Mouse (Mus musculus) layer of hippocampus, adult 8-10 months (tissue): ENCODE measurements around the gene 9130230L23Rik. TPM values are rescaled to one million over a fixed set of nuclear protein-coding genes. Genes with fewer than 3 reads are reported as not detected.

Experiments used
- DNase-seq, 2 experiments: peaks; one replicate each; pipeline ENCODE4 v3.0.0; 2022; ENCODE audit warnings: low spot score in 2 of 2
- total RNA-seq, 4 experiments: library from RNA; stranded (reverse); gene quantifications; 2 replicates each; pipeline ENCODE4 v1.2.4; 2022

Gene 9130230L23Rik
- not detected for total RNA-seq

DNA sequence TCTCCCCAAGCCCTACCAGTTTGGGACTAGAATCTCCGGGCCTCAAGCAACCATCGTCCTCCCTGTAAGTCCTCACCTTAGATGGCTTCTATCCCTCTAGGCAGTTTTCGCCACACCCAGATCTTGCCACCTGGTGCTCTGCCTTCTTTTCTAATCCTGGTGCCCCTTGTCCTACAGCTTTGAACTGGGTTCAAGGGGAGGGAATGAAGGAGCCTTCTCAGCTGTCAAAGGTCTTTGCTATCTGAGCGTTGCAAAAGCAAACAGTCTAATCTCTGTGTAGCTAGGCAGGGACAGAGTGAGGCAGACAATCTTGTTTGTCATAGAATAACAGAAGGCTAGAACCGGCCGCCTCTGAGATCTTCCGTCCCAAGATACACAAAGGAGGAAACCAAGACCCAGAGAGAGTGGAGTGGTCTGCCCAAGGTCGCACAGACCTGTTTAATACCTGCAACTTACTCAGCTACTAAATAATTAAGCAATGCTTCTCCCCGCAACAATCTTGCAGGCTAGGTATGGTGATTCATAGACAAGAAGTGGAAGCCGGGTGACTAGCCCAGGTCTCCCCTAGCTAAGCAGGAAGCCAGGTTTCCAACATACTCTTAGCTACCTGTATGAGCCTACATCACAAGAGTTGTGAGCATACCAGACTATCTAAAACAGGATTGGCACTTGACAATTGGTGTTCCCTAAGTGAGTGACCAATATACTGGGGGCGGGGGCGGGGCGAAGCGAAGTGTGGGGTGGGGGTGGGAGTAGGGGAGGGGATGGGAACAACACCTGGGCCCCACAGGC is at the start of gene 9130230L23Rik:
Gene 9130230L23Rik (minus strand): TSS at position 152 of the 792 bp plus-strand sequence.
- DNase-seq: no peak

DNA sequence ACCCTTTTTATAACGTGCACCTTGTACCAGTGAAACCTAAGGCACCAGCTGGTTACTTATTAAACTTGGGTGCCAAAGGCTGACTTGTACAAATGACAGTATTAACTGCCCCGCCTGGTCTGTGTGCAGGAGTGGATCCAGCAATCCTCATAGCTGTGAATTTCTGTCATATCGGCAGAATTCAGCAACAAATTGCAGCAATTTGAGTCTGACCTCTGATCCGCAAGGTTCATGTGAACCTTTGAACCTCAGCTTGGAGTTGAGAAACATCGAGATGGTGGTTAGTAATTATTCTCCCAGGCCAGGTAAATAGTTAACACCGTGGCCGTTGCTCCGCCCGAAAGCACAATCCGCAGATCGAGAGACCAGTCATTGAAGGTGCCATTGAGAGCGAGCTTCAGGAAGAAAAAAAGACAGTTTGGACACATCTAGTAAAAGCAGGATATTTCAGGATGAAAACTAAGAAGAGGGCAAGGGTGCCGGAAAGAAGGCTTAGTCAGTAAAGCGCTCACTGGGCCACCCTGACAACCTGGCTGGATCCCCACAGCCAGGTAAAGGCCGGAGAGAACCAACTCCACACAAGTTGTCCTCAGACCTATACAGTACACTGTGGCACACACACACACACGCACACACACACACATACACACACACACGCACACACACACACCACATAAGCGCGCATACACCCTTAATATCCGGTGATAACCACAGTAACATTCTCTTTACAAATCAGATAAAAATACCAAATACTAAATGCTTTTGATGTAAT is 48.9 kb upstream of the 9130230L23Rik start:
- DNase-seq: no peak

DNA sequence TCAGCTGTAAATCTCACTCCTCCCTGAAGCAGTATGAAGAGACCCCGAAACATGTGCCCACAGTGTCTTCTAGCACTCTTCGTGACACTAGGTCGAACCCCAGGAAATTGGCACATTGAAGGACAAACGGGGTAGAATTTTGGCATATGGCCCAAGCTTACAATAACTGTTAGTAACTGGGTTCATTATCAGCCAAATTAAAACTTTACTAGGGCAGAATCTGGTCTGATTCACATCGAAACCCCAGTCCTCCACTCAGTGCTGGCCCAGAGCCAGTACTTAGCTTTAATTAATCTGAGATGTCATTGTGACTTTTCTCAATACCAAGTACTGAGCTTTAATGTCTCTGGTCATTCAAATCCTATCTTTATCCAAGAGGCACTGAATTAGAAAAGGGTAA is 46.8 kb upstream of the 9130230L23Rik start:
- DNase-seq: no peak

DNA sequence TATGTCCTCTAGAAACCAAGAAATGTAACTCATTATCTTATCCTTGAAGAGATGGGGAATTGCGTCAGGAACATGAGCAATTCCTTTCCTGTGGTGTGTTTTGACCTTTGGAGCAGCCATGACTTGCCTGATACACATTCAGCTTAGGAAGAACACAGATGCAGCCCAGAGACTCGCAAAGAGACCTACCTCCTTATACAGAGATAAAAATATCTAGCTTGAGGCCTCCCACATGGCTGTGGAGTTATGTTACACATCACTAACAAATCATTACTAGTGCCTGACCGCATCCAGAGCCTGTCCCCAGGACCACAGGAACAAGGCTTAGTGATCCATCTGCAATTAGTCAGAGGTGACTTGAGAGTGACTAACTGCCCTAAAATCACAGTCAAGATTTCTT is 42.3 kb upstream of the 9130230L23Rik start:
- DNase-seq: no peak

DNA sequence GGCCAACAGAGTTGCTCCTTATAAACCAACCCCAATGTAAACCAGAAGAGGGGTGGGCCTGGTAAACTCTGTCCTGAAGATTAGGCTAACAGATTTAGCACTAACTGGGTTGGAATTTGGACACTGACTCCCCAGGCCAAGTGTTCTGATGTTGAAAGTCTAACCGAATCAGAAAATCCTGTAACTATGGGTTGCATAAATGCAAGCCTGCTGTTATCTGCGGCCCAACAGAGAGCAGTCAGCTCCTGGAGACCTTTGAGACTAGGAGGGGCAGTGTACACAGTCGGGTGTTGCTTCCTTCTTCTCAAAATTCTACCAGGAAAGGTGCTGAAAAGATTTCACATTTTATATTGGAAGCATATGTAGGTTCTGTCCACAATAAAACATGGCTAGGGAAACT is 39.8 kb upstream of the 9130230L23Rik start:
- no peak for DNase-seq

DNA sequence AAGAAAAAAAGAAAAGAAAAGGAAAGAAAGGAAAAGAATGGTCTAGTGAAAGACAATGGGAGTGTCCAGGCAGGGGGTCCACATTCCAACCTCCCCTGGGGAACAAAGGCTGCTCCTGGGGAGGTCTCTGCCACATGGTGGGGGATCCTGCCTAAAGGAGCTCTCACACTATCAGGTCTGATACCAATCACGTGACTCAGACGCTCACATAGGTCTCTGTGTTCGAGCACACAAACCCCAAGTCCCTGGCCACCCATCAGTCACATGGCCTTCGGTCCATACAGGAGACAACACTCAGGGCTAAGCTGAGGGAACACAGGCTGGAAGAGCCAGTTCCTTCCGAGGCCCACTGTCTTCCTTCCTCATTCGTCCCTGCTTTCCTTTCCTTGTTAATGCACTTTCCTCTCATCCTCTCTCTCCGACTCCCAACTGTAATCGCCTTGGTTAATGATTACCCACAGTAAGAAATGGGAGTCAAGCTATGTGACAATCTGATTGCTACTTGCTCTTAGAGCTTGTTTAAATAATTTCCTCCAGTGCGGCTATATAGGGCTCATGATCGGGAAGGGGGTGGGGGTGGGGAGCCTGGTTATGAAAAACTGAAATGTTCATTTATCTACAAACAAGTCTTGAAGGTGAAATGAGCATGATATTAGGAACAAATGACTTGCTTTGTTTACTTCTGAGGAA is 38.7 kb upstream of the 9130230L23Rik start:
- no peak for DNase-seq

DNA sequence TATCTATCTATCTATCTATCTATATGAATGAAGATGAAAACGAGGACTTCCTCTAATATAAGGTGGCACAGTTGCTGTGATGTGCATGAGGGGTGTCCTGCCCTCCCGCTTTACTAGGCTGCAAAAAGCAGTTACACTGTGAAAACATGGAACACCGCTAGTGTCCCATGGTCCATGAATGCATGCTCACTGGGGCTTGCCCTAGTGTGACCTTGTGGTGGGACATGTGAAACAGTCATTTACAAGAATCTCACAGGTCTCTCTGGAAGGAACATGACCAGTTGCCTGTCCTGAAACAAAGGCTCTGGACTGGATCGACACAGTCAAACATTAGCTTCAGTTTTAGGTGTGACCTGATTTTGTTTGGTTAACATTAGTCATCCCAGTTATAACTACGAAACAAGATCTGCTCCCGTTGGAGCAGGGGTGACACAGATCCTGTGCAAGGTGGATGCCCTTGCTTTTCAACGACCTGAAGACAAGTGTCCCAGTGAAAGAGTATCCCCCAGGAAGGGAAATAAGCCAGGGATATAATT is 36.7 kb upstream of the 9130230L23Rik start:
- no peak for DNase-seq

DNA sequence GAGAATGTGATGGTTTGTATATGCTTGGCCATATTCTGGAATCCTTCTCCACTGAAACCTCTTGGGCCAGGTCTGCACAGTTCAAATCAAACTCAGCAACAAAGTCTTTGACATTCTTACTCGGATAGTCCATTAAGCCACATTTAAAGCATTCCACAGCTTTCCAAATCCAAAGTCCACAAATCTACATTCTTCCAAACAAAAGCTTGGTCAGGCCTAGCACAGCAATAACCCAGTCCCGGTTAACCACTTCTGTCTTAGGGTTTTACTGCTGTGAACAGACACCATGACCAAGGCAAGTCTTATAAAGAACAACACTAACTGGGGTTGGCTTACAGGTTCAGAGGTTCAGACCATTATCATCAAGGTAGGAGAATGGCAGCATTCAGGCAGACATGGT is 35.7 kb upstream of the 9130230L23Rik start:
- no peak for DNase-seq

DNA sequence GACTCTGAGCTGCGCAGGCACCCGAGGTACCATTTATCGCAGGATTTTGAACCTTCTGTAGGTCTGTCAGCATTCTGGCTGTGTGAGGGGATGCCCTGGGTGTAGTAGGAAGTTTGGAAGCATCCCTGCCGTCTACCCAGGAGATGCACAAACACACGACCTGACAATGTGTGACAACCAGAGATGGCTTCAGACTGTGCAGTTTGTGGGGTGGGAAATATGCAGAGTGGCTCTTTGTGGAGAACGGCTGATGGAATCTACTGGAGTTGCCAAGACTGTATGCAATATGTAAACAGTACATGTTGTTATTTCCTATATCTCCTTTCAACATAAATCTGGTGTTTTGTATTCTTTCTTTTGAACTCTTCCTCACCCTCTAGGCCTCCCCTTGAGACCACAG is 33.0 kb upstream of the 9130230L23Rik start:
- DNase-seq: no peak

DNA sequence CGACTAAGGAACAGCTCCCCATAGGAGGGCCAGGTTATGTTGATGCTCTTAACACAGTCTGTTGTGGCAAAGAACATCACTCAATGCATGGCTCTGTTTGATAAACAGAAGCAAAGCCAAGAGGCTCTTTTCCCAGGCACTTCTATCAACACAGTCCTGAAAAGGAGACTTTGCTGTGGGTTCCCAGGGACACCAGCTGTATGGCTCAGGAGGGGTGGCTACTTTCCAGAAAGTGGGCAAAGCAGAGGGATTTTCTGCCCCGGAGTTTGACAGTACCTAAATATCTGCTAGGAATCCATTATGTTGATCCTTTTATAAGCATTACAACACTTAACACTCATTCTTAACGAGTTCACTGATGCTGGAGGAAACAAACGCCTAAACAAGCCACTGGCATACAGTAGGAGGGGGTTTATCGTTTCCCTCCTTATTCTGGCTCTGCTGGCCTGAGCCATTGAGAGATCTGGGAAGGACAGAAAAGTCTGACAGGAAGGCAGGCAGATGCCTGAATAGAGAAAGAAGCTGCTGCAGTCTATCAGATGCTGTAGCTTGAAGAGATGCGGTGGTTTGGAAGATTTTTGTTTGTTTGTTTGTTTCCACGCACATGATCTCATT is 32.5 kb upstream of the 9130230L23Rik start:
- DNase-seq: no peak

DNA sequence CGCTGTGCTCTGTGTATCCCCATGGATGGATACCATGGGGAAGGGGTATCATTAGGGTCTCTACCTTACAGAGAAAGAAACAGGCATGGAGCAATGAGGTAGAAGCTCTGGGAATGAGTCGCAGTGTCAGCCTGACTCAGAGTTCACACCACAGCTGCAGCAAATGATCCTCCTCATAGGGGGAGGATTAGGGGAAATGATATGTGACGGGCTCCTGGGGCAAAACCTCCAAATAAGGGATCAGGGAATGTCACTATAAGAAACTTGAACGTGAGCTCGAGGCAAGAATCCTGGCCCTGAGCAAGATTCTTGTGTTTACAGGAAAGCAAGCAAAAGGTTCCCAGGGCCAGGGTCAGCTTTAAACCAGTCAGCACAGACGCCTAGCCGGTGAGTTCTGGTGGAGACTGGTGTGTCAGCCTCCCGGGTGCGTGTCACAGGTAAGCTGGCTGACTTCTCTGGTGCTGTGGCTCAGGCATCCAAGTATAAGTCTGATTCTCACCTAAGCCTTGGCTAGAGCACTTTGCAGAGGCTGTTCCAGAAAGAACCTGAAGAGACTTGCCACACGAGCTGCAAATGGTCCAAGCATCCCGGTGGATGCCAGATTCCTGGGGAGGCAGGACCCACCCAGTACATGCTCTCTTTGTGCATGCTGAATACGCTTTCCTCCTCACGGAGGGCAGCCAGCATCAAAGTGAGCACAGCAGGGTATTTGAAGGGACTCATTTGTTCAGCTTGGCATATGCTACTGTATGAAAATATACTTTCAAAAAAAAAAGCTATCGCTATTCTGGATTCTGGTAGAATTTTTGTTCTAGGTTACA is 30.5 kb upstream of the 9130230L23Rik start:
- DNase-seq: no peak

DNA sequence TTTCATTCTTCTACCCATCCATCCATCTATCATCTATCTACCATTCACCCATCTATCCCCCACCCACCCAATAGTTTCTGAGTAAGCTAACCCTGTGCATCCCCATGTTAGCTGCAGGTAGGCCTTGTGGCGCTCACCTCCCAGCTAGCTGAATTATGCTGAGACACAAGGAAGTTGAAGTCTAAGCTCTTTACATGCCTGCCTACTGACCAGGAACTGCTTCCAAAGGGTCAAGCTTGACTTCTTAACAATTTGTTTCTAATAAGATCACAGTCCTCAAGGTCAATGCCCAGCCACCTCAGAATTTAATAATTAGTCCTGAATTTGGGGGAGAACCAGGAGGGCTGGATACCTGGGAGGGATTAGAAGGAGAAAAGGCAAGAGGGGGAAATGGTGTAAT is 28.7 kb upstream of the 9130230L23Rik start:
- no peak for DNase-seq

DNA sequence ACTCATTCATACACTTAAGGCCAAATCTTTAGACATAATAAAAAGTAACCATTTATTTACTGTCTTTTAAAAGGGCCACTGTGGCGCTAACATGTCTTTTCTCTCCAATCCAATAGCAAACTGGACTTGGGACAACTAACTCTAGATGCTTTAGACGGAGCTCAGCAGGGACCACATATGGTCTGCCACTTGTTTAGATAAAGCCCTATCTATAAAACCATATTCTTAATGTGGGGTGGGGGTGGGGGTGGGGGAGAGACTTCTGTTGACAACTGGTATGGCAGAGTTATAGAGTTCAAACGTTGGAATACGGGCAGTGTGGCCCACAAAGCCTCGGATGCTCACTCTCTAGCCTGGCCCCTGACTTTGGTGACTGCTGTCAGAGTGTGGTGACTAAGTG is 27.6 kb upstream of the 9130230L23Rik start:
- no peak for DNase-seq

DNA sequence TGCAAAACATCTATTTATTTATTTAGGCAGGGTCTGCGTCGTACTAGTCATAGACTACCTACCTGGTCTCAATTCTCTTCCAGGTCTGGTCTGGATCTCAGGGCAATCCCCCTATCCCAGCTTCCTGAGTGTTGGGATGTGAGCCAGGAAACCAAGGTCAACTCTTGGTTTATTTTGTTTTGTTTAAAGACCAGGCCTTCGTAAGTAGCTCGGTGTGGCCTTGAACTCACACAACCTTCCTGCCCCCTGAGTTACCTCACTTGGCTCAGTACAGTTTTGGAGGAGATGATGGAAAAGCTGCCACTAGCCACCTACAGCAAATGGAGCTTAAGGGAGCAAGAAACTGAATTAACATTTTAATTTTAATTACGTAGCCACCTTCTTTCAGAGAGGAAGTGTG is 24.1 kb upstream of the 9130230L23Rik start:
- DNase-seq: no peak

DNA sequence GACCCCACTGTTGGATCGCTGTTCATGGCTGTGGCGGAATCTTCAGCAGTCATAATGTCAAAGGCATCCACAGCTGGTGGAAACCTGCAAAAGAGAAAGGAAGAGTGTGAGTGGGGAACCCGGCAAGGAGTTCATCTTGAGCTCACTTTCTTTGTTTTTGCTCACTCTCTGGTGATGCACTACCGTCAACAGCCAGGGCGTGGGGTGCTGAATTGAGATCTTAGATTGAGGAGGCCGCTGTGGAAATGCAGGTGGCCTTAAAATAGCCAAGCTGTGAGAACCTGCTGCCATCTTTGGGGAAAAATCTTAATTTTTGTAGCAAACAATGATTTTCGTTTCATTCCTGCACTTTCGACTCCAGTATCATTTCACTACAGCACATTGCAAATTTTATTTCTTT is 23.1 kb upstream of the 9130230L23Rik start:
- DNase-seq: no peak

DNA sequence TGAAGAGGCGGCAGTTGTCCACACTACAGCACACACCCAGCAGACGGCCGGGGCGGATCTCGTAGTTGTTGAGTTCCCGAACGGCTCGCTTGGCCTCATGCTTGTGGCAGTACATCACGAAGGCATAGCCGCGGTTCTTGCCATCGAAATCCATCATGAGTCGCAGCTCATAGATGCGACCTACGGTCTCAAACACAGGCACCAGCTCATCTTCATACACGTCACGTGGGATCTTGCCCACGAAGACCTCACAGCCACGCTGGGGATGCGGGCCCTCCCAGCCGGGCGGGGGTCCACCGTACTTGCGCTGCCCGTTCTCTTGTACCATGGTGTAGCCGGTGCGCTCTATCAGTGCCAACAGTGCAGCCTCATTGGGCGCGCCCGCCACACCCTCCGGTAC is 22.7 kb upstream of the 9130230L23Rik start:
- DNase-seq: no peak

DNA sequence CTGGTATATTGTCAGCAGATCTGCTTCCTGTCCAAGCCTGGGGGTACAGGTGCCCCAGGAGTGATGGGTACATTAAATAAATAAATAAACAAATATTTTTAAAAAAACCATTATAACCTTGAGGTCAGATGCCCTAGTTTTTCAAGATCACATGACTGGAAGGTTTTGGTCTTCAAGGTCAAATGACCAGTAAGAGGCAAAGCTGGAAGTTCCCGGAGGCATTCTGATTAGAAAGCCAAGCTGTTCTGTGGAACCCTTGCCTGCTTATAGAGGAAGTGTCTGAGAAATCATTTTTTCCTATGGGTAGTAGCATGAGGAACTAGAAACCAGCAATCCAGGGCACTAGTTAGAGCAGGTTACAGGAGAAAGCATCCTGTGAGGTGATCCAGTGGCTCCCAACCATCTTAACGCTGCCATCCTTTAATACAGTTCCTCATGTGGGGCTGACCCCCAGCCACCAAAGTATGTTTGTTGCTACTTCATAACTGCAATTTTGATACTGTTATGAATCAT is 11.4 kb upstream of the 9130230L23Rik start:
- DNase-seq: no peak

DNA sequence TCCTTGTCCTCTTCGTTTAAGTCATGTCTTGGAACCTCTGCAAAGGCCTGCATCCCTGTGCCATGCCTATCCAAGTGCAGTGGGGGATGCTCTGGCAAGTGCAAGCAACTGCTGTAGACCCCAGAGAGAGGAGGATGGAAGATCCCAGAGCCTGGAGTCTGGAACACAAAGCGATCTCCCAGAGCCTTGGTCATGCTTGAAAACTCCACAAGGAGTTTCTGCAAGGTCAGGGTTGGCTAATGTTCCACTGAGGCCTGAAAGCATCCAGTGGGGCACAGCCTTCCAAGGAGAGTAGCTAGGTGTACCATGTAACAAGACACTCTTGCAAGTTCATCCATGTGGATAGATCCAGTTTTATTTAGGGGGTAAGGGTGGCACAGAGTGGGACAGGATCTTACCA is 10.4 kb upstream of the 9130230L23Rik start:
- DNase-seq: no peak

DNA sequence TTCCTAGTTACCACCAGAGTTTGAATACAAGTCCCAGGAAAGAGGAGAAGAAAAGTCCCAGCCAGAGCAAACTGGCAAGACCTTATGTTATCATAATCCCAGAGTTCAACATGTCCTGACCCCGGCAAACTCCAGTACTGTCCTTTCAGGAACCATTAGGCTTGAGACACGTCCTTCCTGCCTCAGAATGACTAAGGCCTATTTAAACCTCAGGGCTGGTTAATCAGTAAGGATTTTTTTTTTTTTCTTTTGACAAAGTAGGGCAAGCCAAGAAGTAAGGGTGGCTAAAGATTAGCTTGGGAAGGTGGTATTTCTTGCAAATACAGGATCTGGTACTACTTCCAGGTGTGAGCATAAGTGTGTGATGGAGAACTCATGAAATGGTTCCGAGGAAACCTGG is 9.9 kb upstream of the 9130230L23Rik start:
- no peak for DNase-seq

DNA sequence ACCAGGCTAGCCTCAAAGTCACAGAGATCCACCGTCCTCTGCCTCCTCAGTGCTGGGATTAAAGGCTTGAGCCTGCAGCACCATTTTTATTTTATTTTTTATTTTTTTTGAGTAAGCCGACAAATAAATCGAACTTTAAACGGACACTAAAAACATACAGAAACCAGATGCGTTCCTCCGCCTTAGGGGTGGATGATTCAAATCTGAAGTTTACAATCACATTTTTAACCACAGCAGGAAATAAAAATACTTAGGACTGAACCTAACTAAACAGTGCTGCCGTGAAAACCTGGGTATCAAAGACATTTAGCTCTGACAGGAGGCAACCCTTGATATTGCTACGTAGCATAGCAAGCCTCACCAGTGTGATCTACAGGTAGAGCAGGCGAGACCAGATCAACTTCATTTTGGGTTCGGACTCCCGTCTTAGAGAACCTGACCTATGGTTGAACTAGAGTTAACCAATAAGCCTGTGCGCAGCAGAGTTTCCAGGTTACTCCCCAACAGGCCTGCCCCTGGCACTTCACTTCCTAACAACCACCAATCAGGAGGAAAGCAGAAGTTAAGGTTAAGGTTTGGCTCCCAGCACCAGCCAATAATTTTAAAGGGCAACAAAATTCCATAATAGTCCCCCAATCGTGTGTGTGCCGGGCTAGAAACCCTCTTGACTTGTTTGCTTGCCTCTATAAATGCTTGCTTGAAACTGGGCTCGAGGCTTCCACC is 4.3 kb upstream of the 9130230L23Rik start:
- no peak for DNase-seq
